Mouse (Mus musculus): Measurements from ENCODE around the gene Ubxn10. TPM values are rescaled to one million over a fixed set of nuclear protein-coding genes. Genes with fewer than 3 reads are reported as not detected.

The Ubxn10 gene
- polyA plus RNA-seq, 1 experiment from 2014 or later: 0.83 TPM

- Histone ChIP-seq H3K9me3 (ENCODE audit: control insufficient read depth) (no peaks in the 10 kb centered on the region), H3K9ac (ENCODE audit: low read depth, low read length) (no peak overlapping the region), H3K27ac (ENCODE audit: low read depth, low read length) (no peak overlapping the region), H3K27me3 (replicated peaks; ENCODE audit: control insufficient read depth, insufficient read depth, low read length) (no peaks in the 10 kb centered on the region), H3K4me3 (ENCODE audit: low read depth, low read length) (no peak overlapping the region), H3K4me1 (replicated peaks; ENCODE audit: control insufficient read depth, insufficient read depth, low read length) (no peaks in the 10 kb centered on the region), H3K4me2 (replicated peaks; ENCODE audit: low read depth) (no peak overlapping the region), H3K36me3 (ENCODE audit: control insufficient read depth, insufficient read depth) (no peaks in the 10 kb centered on the region)
- TF ChIP-seq CTCF (IDR thresholded peaks at IDR 0.05; ENCODE audit: low read depth): no peak
- no peak for ATAC-seq
- 63% methylated on average over 2 of the region's 2 CpGs for WGBS
Observed at GRCm38 (mm10) chr4:138702031-138702430, 34.9 kb downstream of the Ubxn10 start.

- Histone ChIP-seq H3K27ac (ENCODE audit: low read depth, low read length) (no peak overlapping the region), H3K4me1 (replicated peaks; ENCODE audit: control insufficient read depth, insufficient read depth, low read length) (no peaks in the 10 kb centered on the region), H3K4me3 (ENCODE audit: low read depth, low read length) (no peak overlapping the region), H3K36me3 (ENCODE audit: control insufficient read depth, insufficient read depth) (no peaks in the 10 kb centered on the region), H3K4me2 (replicated peaks; ENCODE audit: low read depth) (no peak overlapping the region), H3K9ac (ENCODE audit: low read depth, low read length) (no peak overlapping the region), H3K9me3 (ENCODE audit: control insufficient read depth) (no peaks in the 10 kb centered on the region), H3K27me3 (replicated peaks; ENCODE audit: control insufficient read depth, insufficient read depth, low read length) (no peaks in the 10 kb centered on the region)
- 63% methylated on average over 8 of the region's 8 CpGs for WGBS
- ATAC-seq: no peak
- TF ChIP-seq CTCF (IDR thresholded peaks at IDR 0.05; ENCODE audit: low read depth): no peak
Observed at GRCm38 (mm10) chr4:138701111-138701510, 35.9 kb downstream of the Ubxn10 start.

- Histone ChIP-seq H3K4me3 (ENCODE audit: low read depth, low read length) (no peak overlapping the region), H3K9ac (ENCODE audit: low read depth, low read length) (no peak overlapping the region), H3K4me2 (replicated peaks; ENCODE audit: low read depth) (no peak overlapping the region), H3K9me3 (ENCODE audit: control insufficient read depth) (no peaks in the 10 kb centered on the region), H3K4me1 (replicated peaks; ENCODE audit: control insufficient read depth, insufficient read depth, low read length) (no peaks in the 10 kb centered on the region), H3K36me3 (ENCODE audit: control insufficient read depth, insufficient read depth) (no peaks in the 10 kb centered on the region), H3K27ac (ENCODE audit: low read depth, low read length) (no peak overlapping the region), H3K27me3 (replicated peaks; ENCODE audit: control insufficient read depth, insufficient read depth, low read length) (no peaks in the 10 kb centered on the region)
- ATAC-seq: 0 out of 2 replicates have a peak, but pooled peaks have one; percentile 44
- 28% methylated on average over 15 of the region's 15 CpGs for WGBS
- TF ChIP-seq CTCF (IDR thresholded peaks at IDR 0.05; ENCODE audit: low read depth): peak; percentile 97
Observed at GRCm38 (mm10) chr4:138700184-138700982, 36.6 kb downstream of the Ubxn10 start.

- Histone ChIP-seq H3K27ac (ENCODE audit: low read depth, low read length) (no peak overlapping the region), H3K9me3 (ENCODE audit: control insufficient read depth) (no peaks in the 10 kb centered on the region), H3K4me1 (replicated peaks; ENCODE audit: control insufficient read depth, insufficient read depth, low read length) (no peaks in the 10 kb centered on the region), H3K36me3 (ENCODE audit: control insufficient read depth, insufficient read depth) (no peaks in the 10 kb centered on the region), H3K27me3 (replicated peaks; ENCODE audit: control insufficient read depth, insufficient read depth, low read length) (no peaks in the 10 kb centered on the region), H3K9ac (ENCODE audit: low read depth, low read length) (no peak overlapping the region), H3K4me2 (replicated peaks; ENCODE audit: low read depth) (no peak overlapping the region), H3K4me3 (ENCODE audit: low read depth, low read length) (no peak overlapping the region)
- TF ChIP-seq CTCF (IDR thresholded peaks at IDR 0.05; ENCODE audit: low read depth): no peak
- no peak for ATAC-seq
- 49% methylated on average over 2 of the region's 2 CpGs for WGBS
Observed at GRCm38 (mm10) chr4:138698296-138698695, 38.7 kb downstream of the Ubxn10 start.

- 38% methylated on average over 10 of the region's 10 CpGs for WGBS
- H3K4me2 ChIP-seq (replicated peaks; ENCODE audit: low read depth): no peak overlapping the region
- ATAC-seq: peak; percentile 22; the same call in 1 of the 2 replicates
- no peaks in the 10 kb centered on the region for H3K4me1 ChIP-seq (replicated peaks; ENCODE audit: control insufficient read depth, insufficient read depth, low read length)
- H3K9ac ChIP-seq (ENCODE audit: low read depth, low read length): no peak overlapping the region
- H3K27me3 ChIP-seq (replicated peaks; ENCODE audit: control insufficient read depth, insufficient read depth, low read length): no peaks in the 10 kb centered on the region
- no peak overlapping the region for H3K27ac ChIP-seq (ENCODE audit: low read depth, low read length)
- no peaks in the 10 kb centered on the region for H3K36me3 ChIP-seq (ENCODE audit: control insufficient read depth, insufficient read depth)
- H3K4me3 ChIP-seq (ENCODE audit: low read depth, low read length): no peak overlapping the region
- H3K9me3 ChIP-seq (ENCODE audit: control insufficient read depth): no peaks in the 10 kb centered on the region
- TF ChIP-seq CTCF (IDR thresholded peaks at IDR 0.05; ENCODE audit: low read depth): no peak
Observed at GRCm38 (mm10) chr4:138697166-138697860, 39.7 kb downstream of the Ubxn10 start.

GRCm38 (mm10) chr4:138696720-138697119, 40.2 kb downstream of the Ubxn10 start:
- Histone ChIP-seq H3K4me1 (replicated peaks; ENCODE audit: control insufficient read depth, insufficient read depth, low read length) (no peaks in the 10 kb centered on the region), H3K27me3 (replicated peaks; ENCODE audit: control insufficient read depth, insufficient read depth, low read length) (0 out of 2 replicates have a peak, but pooled peaks cover 3% of the 10 kb centered on the region), H3K9me3 (ENCODE audit: control insufficient read depth) (no peaks in the 10 kb centered on the region), H3K36me3 (ENCODE audit: control insufficient read depth, insufficient read depth) (no peaks in the 10 kb centered on the region), H3K27ac (ENCODE audit: low read depth, low read length) (no peak overlapping the region), H3K4me3 (ENCODE audit: low read depth, low read length) (no peak overlapping the region), H3K4me2 (replicated peaks; ENCODE audit: low read depth) (no peak overlapping the region), H3K9ac (ENCODE audit: low read depth, low read length) (no peak overlapping the region)
- no peak for TF ChIP-seq CTCF (IDR thresholded peaks at IDR 0.05; ENCODE audit: low read depth)
- ATAC-seq: peak; percentile 61
- 11% methylated on average over 7 of the region's 7 CpGs for WGBS
